Mouse (Mus musculus) 416B (cell line): ENCODE data around the gene Rptor.
A peak's percentile ranks its signal among the peaks of the same experiment; 100 is the strongest.

Experiments
- DNase-seq: peaks from one replicate; pipeline ENCODE4 v3.0.0; 2011; ENCODE audit warnings: low read depth

Gene Rptor

DNA sequence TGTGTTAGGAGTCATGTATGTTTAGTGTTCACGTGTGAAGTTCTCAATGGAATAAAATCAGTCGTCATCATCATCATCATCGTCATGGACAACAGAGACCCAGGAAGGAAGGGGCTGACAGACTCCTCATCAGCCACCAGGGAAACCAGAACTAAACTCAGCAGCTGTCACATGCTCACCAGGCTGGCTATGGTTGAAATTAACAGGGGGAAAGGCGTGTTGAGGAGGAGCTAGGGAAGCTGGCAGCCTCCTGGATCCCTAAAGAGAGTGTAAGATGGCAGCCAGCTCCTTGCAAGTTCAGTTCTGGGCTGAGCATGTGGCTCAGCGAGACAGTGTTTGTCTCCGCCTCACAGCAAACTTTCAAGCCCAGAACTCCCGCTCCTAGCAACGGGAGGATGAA lies 332.1 kb downstream of the Rptor start:
- no peak for DNase-seq

- no peak for DNase-seq
Observed at GRCm38 (mm10) chr11:119935457-119935856, 332.8 kb downstream of the Rptor start.

GRCm38 (mm10) chr11:119936456-119936855 lies 333.8 kb downstream of the Rptor start:
- no peak for DNase-seq

GRCm38 (mm10) chr11:119937216-119937615 lies 334.5 kb downstream of the Rptor start:
- no peak for DNase-seq

- peak; percentile 36 for DNase-seq
Observed at GRCm38 (mm10) chr11:119937772-119938502, 335.2 kb downstream of the Rptor start.

- DNase-seq = no peak
Observed at GRCm38 (mm10) chr11:119939073-119939710, 336.5 kb downstream of the Rptor start.

- DNase-seq = no peak
Observed at GRCm38 (mm10) chr11:119939711-119940106, 337.0 kb downstream of the Rptor start.

GRCm38 (mm10) chr11:119940142-119940541 lies 337.4 kb downstream of the Rptor start:
- DNase-seq = no peak

DNA sequence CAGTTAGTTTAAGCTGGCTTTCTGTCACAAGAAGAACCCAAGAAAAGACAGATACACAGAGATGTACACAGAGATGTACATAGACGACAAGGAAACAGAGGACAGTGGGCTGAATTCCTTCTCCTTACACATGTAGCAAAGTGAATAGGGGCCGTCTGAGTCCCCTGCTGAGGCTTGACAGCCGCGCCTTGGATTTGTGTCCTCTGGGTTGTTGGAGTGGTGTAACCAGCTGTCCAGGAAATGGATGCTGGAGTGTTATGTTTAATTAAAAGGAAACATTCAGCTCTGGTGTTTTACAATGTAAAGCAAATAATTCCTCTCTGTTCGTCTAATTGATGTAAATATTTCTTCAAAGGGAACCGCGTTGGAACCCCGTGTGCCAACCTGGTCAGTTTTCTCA lies 339.1 kb downstream of the Rptor start:
- no peak for DNase-seq

- DNase-seq = no peak
Observed at GRCm38 (mm10) chr11:119942201-119942726, 339.6 kb downstream of the Rptor start.

DNA sequence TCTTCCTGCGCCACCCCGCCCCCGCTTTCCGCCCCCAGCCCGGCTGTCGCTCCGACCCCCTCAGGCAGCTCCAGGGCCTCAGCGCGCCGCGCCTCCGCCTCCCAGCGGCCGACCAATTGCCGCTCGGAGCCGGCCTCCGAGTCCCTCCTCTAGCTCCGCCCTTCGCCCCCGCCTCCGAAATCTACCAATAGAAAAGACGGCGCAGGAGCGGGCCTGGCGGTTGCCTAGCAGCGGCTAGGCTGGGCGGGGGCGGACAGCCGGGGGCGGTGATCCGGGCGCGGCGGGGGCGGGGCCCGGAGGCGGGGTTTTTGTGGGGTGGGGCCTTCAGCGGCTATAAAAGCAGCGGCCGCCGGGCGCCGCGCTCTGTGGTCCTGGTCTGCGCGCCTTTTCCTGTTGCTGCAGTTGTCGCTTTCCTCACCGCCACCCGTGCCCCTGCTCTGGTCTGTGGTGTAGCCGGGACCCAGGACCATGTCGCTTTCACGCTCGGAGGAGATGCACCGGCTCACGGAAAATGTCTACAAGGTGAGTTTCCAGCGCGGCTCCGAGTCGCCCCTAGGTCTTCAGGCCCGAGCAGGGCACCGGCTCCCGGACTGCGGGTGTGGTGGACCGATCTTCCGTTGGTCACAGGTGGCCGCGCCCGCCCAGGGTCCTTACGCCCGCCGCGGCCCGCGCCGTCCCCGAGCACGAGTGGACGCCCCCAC lies 340.2 kb downstream of the Rptor start, which contains the start of gene Baiap2:
Gene Baiap2, plus strand, starts transcription at position 37 of the 701 bp plus-strand sequence.
- DNase-seq = peak; percentile 97

GRCm38 (mm10) chr11:119943428-119943988 lies 340.8 kb downstream of the Rptor start:
- peak; percentile 58 for DNase-seq

DNA sequence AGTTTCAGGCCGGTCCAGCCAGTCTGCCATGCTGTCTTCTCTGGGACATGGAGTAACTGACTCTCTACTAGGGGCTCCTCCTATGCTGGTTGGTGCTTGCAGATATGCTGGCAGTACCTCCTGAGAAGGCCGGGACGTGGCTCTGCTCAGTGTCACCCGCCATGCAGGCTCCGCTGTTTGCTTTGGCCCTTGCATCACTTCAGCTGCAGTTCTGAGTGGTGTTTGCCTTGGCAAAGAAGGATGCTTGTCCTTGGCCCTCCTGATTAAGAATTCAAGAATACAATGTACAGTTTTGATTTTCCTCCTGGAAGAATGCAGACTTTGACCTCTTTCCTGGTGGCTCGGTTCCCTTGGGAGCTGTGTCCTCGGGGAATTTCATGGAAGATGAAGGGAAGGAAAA lies 342.6 kb downstream of the Rptor start:
- no peak for DNase-seq

DNA sequence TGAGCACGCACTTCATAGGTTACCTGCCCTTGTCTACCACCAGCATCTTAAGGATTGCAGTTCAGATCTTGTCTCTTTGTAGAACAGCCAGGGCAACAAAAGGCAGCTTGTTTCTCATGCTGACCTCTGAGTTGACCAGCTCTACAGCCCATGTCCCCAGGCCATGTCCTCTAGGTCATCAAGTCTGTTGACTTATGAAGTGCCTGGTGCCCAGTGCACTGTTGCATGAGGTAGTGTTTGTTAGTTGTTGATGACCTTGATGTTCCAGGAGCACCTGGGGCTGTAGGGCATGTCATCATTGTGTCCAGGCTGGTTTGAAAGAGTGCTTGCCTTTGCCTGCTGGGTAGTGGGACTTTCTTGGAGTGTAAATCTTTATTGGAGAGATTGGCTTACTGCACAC lies 344.7 kb downstream of the Rptor start:
- DNase-seq = no peak

GRCm38 (mm10) chr11:119947897-119948296 lies 345.2 kb downstream of the Rptor start:
- peak; percentile 36 for DNase-seq

- DNase-seq = peak; percentile 62
Observed at GRCm38 (mm10) chr11:119948305-119948704, 345.6 kb downstream of the Rptor start.

- no peak for DNase-seq
Observed at GRCm38 (mm10) chr11:119948803-119949202, 346.1 kb downstream of the Rptor start.
